Mouse (Mus musculus) midbrain, embryonic 13.5 days (tissue): ENCODE measurements around the gene Ccdc40. TPM values are rescaled to one million over a fixed set of nuclear protein-coding genes. Genes with fewer than 3 reads are reported as not detected.

Experiments used
- ATAC-seq: fragments of 200-750 bp; cut with Nextera tagmentation; 2 replicates; pipeline ENCODE4 v1.8.0; 2017; ENCODE audit warnings: mild to moderate bottlenecking, moderate TSS enrichment, moderate library complexity
- H3K27ac ChIP-seq: fragments of 300-500 bp; sonication (generic); 2 replicates; pipeline ENCODE4 v1.5.1; 2015; ENCODE audit warnings: inconsistent platforms, mild to moderate bottlenecking, moderate library complexity
- H3K27me3 ChIP-seq: fragments of 300-500 bp; sonication (generic); 2 replicates; pipeline ENCODE4 v1.6.1; 2015; ENCODE audit warnings: mild to moderate bottlenecking, inconsistent platforms
- H3K36me3 ChIP-seq: fragments of 300-500 bp; sonication (generic); 2 replicates; pipeline ENCODE4 v1.6.1; 2015; ENCODE audit warnings: mild to moderate bottlenecking, inconsistent platforms
- H3K4me1 ChIP-seq: fragments of 300-500 bp; sonication (generic); replicated peaks from 2 replicates; pipeline ENCODE4 v1.6.1; 2015; ENCODE audit warnings: inconsistent platforms
- H3K4me2 ChIP-seq: fragments of 300-500 bp; sonication (generic); replicated peaks from 2 replicates; pipeline ENCODE4 v1.6.1; 2015; ENCODE audit warnings: moderate library complexity, mild to moderate bottlenecking, inconsistent platforms
- H3K4me3 ChIP-seq: fragments of 300-500 bp; sonication (generic); replicated peaks from 2 replicates; pipeline ENCODE4 v1.5.1; 2015; ENCODE audit warnings: mild to moderate bottlenecking, inconsistent platforms
- H3K9ac ChIP-seq: fragments of 300-500 bp; sonication (generic); replicated peaks from 2 replicates; pipeline ENCODE4 v1.6.1; 2015; ENCODE audit warnings: mild to moderate bottlenecking, inconsistent platforms
- H3K9me3 ChIP-seq: fragments of 300-500 bp; sonication (generic); 2 replicates; pipeline ENCODE4 v1.6.1; 2016; ENCODE audit warnings: mild to moderate bottlenecking, inconsistent platforms
- WGBS: fragments of 180-500 bp; shearing (Covaris S2); methylation state at CpG from one replicate; pipeline ENCODE4 v1.1.7; 2015; 5-methylcytosine and 5-hydroxymethylcytosine counted together
- polyA plus RNA-seq: library from polyadenylated mRNA; unstranded; fragments of >200 nt; fragmentation: Nextera tagmentation; extraction: Ambion mirVana; gene quantifications from 2 replicates; pipeline ENCODE4 v1.2.1, GENCODE M21; 2015

Ccdc40 gene
- polyA plus RNA-seq, 1 experiment from 2014 or later = 18.1 TPM

DNA sequence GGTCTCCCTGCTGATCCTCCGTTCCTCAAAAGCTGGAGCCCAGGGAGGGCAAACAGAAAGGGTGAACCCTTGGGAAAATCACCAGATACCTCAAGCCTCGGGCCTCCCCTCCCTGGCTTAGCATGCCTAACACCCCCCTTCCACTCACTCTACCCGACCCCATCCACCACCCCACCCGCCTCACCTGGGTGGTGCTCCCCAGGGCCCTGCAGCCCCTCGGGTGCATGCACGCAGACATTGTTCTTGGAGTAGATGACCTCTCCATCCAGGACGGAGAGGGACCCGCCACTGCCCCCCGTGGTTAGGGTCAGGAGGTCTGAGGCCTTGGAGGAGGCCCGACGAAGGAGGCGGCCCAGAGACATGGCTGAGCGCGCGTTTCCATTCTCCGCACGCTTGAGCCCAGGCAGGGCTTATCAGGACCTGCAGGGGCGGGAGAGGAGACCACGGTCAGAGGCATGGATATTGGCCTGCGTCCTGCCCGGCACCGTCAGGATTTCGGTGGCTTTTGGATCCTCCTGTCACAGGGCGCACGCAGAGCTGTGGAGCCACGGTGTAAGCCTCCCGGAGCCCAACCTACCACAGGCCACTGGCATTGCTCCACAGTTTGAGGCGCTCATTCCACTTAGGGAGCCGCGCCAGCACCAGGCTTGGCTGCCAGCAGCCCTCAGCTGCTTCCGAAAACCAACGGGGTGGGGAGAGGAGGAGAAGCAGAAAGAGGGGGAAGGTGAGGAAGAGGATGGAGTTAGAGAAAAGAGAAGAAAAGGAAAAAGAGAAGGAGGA lies 17.9 kb upstream of the Ccdc40 start:
- no peak for ATAC-seq
- H3K4me2 ChIP-seq = no peak overlapping the region
- H3K27ac ChIP-seq = peak overlapping the region; percentile 39; the same call in 1 of the 2 replicates
- no peak overlapping the region for H3K4me3 ChIP-seq
- 49% methylated on average over 32 of the region's 32 CpGs for WGBS
- peaks cover 46% of the 10 kb centered on the region for H3K4me1 ChIP-seq
- peaks cover 37% of the 10 kb centered on the region for H3K36me3 ChIP-seq
- H3K9ac ChIP-seq = no peak overlapping the region; the same call in 1 of the 2 replicates
- no peaks in the 10 kb centered on the region for H3K27me3 ChIP-seq
- no peaks in the 10 kb centered on the region for H3K9me3 ChIP-seq

DNA sequence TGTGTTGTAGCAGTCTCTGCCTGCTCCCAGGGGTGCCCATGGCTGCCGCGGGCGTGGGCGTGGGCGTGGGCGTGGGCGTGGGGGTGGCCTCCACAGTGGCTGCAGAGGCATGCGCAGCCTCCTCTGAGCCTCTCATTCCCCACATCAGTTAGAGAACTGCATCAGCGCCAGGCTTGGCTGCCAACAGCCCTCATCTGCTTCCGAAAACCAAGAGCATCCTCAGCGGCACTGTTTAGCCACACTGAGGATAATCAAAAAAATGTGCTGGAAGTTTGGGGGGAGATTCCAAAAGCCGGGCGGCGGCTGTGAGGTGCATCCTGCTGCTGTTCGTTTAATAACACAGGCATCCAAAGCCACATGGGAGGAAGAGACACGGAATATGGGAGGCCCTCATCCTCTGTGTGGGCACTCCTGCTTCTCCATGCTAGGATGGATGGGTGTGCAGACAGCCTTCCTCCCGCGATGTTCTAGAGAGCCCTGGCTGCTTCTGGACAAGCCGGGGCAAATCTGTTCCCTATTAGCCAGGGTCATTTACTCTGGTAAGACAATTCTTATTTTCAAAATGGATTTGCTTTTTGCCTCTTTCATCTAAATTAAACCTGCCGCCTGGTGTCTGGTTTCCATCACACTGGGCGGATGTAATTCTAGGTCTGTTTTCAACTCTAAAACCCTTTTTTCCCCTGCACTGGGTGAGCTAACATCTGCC lies 16.6 kb upstream of the Ccdc40 start:
- no peak overlapping the region for H3K4me3 ChIP-seq
- H3K9ac ChIP-seq = no peak overlapping the region
- no peaks in the 10 kb centered on the region for H3K9me3 ChIP-seq
- peaks cover 33% of the 10 kb centered on the region for H3K36me3 ChIP-seq
- ATAC-seq = no peak
- no peaks in the 10 kb centered on the region for H3K27me3 ChIP-seq
- H3K27ac ChIP-seq = no peak overlapping the region
- H3K4me2 ChIP-seq = no peak overlapping the region
- H3K4me1 ChIP-seq = peaks cover 58% of the 10 kb centered on the region
- WGBS = 90% methylated on average over 21 of the region's 21 CpGs

DNA sequence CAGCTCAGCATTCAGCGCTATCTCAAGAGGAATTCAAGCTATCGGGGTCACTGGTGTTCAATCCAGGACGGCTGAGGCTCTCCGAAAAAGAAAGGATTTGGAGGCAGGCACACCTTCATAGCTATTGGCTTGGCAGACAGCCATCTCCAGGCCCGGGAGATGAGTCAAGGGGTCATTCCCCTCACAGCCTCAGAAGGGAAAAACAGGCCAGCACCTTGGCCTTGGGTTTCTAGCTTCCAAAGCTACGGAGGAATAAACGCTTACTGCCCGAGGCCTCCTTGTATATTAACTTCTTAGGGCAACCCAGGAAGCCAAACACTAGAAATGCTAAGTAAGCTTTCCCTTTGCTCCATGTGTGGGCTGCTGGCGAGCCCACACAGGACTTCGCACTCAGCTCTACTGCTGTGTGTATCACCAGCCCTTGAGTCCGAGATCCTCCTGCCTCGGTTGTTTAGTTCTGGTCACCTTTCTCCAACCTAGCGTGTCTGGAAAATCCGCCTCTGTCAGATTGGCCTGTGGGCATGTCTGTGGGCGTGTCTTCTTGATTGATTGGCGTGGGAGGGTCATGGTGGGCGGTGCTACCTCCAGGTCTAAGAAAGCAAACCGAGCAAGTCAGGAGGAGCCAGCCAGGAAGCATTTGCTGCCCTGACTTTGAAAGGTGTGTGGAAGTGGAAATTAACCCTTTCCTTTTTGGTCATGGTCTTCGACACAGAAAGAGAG lies 15.0 kb upstream of the Ccdc40 start:
- Histone ChIP-seq H3K4me3 (no peak overlapping the region), H3K9ac (no peak overlapping the region), H3K36me3 (peaks cover 28% of the 10 kb centered on the region), H3K27ac (no peak overlapping the region), H3K27me3 (no peaks in the 10 kb centered on the region), H3K4me2 (no peak overlapping the region), H3K4me1 (peaks cover 60% of the 10 kb centered on the region), H3K9me3 (no peaks in the 10 kb centered on the region)
- ATAC-seq = no peak
- WGBS = 64% methylated on average over 19 of the region's 19 CpGs

- peak overlapping the region; percentile 5; the same call in 1 of the 2 replicates for H3K4me3 ChIP-seq
- H3K4me2 ChIP-seq = peak overlapping the region; percentile 44
- H3K27ac ChIP-seq = peak overlapping the region; percentile 92
- H3K27me3 ChIP-seq = no peaks in the 10 kb centered on the region
- WGBS = 2% methylated on average over 18 of the region's 18 CpGs
- ATAC-seq = peak; percentile 70
- no peaks in the 10 kb centered on the region for H3K9me3 ChIP-seq
- H3K4me1 ChIP-seq = peaks cover 61% of the 10 kb centered on the region
- H3K9ac ChIP-seq = peak overlapping the region; percentile 50
- H3K36me3 ChIP-seq = peaks cover 11% of the 10 kb centered on the region; the same call in 1 of the 2 replicates
These were observed 13.1 kb upstream of the Ccdc40 start for GRCm38 (mm10) chr11:119215038-119215904.

GRCm38 (mm10) chr11:119215905-119216507 lies 12.4 kb upstream of the Ccdc40 start:
- Histone ChIP-seq H3K9ac (peak overlapping the region; percentile 50), H3K9me3 (no peaks in the 10 kb centered on the region), H3K4me3 (0 out of 2 replicates have a peak overlapping the region, but pooled peaks have one; percentile 5), H3K27ac (peak overlapping the region; percentile 92), H3K4me1 (peaks cover 62% of the 10 kb centered on the region), H3K36me3 (peaks cover 9% of the 10 kb centered on the region; the same call in 1 of the 2 replicates), H3K4me2 (peak overlapping the region; percentile 44), H3K27me3 (no peaks in the 10 kb centered on the region)
- ATAC-seq = 0 out of 2 replicates have a peak, but pooled peaks have one; percentile 5
- WGBS = 44% methylated on average over 9 of the region's 9 CpGs

DNA sequence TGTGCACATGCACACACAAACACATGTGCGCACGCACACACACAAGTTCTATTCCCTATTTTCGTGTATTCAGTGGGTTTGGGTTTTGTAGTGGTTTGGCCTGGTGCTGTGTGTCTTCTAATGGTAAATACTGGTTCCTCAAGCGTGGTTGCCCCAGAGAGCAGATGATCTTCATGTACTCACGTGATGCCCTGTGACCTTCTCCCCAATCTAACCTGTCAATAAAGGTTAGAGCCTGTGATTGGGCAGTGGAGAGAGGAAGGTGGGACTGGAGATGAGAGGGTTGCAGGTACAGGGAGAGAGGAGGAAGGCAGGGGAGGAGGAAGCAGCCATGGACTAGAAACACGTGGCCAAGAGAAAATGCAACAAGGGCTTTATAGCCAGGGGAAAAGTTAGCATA lies 10.5 kb upstream of the Ccdc40 start:
- no peak for ATAC-seq
- no peaks in the 10 kb centered on the region for H3K27me3 ChIP-seq
- H3K27ac ChIP-seq = no peak overlapping the region
- WGBS = 90% methylated on average over 6 of the region's 6 CpGs
- no peak overlapping the region for H3K9ac ChIP-seq
- H3K36me3 ChIP-seq = peaks cover 9% of the 10 kb centered on the region; the same call in 1 of the 2 replicates
- H3K4me3 ChIP-seq = no peak overlapping the region
- H3K4me1 ChIP-seq = peaks cover 78% of the 10 kb centered on the region
- H3K4me2 ChIP-seq = no peak overlapping the region
- no peaks in the 10 kb centered on the region for H3K9me3 ChIP-seq

DNA sequence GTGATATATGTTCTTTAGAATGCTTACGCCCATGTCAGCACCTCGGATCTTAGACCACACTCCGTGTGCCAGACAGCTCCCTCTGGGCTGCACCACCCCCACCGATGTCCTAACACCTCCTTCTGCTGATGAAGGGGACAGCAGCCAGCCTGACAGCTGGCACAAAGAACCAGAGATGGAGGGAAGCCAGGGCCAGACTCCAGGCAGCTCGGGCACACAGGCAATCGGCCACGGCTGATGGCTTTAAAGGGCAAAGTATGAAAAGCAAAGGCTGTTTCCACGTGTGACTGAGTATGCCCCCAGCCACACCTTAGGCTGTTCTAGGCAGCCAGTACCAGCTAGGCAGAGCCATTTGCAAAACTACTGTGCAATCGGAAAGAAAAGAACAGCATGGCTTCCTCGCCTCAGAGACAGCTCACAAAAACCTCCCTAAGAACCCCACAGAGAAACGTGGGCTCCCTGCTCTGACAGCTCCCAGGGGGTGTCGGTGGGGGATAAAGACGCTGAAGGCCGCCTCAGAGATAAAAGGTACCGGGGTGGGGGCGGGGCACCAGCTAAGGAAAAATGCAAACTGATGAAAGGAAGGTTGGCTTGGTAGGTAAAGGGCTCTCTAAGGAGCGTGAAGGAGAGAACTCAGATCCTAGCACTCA lies 8.4 kb upstream of the Ccdc40 start:
- no peaks in the 10 kb centered on the region for H3K9me3 ChIP-seq
- no peaks in the 10 kb centered on the region for H3K27me3 ChIP-seq
- ATAC-seq = 0 out of 2 replicates have a peak, but pooled peaks have one; percentile 7
- peak overlapping the region; percentile 74 for H3K27ac ChIP-seq
- H3K4me2 ChIP-seq = peak overlapping the region; percentile 42
- H3K4me3 ChIP-seq = no peak overlapping the region
- 5% methylated on average over 17 of the region's 17 CpGs for WGBS
- H3K4me1 ChIP-seq = peaks cover 77% of the 10 kb centered on the region
- peak overlapping the region; percentile 32; the same call in 1 of the 2 replicates for H3K9ac ChIP-seq
- H3K36me3 ChIP-seq = peaks cover 9% of the 10 kb centered on the region; the same call in 1 of the 2 replicates

- Histone ChIP-seq H3K27me3 (no peaks in the 10 kb centered on the region), H3K9me3 (no peaks in the 10 kb centered on the region), H3K4me1 (peaks cover 77% of the 10 kb centered on the region), H3K4me2 (no peak overlapping the region), H3K36me3 (peaks cover 9% of the 10 kb centered on the region; the same call in 1 of the 2 replicates), H3K27ac (no peak overlapping the region), H3K4me3 (no peak overlapping the region), H3K9ac (no peak overlapping the region)
- no peak for ATAC-seq
- WGBS = 39% methylated on average over 10 of the region's 11 CpGs
These were observed 6.4 kb upstream of the Ccdc40 start for GRCm38 (mm10) chr11:119221812-119222510.

DNA sequence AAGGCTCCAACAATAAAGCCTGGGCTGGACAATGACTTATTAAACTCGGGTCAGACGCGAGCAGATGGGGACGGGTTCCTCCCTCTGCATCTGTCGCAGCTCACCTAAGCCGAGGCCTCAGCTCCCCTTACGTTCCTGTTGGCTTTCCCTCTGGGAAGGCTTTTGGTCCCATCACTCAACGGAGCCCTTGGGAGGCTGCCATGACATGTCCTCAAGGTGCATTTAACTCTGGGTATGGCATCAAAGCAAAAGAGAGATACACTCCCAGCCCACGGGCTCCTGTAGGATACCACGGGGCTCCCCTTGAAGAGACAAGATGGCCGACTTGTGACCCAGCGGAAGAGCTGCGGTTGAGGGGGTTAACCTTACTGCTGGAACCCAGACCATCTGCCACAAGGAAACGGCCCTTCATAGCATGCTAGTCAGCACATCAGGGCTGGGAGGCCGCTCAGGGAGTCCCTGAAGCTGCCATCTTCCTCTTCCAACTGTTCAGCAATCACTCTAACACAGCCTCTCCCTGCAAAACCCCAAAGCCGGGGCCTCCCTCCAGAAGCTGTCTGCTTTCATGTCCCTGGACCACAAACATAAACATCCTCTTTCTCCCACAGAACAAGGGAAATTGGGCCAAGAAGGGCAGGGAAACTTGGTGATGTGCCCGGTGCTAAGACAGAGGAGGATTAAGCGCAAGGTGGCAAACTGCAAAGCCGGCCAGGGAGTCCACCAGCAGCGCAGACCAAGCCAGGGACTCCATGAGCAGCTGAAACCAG lies 5.1 kb upstream of the Ccdc40 start:
- ATAC-seq = no peak
- no peak overlapping the region for H3K4me3 ChIP-seq
- H3K27ac ChIP-seq = 0 out of 2 replicates have a peak overlapping the region, but pooled peaks have one; percentile 27
- H3K27me3 ChIP-seq = no peaks in the 10 kb centered on the region
- H3K9ac ChIP-seq = no peak overlapping the region
- H3K4me1 ChIP-seq = peaks cover 82% of the 10 kb centered on the region
- WGBS = 85% methylated on average over 20 of the region's 20 CpGs
- 0 out of 2 replicates have a peak, but pooled peaks cover 3% of the 10 kb centered on the region for H3K36me3 ChIP-seq
- no peak overlapping the region for H3K4me2 ChIP-seq
- no peaks in the 10 kb centered on the region for H3K9me3 ChIP-seq
